ENCODE assay signal across 8 mouse cellular contexts in the genomic region with DNA sequence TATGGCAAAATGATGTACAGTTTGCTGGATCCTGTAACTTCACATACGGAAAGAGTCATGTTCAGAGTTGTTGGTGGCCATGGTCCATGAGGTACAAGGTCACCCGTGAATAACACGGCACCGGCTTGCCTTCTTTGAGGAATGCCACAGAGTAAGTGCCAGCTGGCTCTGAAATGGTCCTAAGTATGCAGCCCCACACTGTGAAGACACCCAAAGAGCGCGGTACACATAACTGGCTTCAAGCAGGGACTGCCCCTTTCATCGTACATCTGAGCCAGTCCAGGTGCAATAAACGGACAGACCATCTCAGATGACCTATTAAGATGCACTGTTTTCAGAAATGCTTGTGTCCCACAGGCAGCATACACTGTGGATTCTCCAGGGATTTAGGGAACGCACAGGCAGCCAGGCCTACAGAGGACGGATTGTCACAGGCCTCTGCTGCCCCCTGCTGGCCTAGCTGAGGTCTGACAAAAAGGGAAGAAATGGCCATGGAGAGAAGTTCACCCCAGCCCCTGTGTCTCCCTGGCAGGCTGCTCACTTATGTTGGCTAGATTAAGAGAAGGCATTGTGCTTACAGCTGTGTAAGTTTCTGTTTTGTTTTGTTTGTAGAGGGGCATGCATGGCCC.
DNase-seq lines count a peak whose midpoint lies in the region; ATAC-seq and TF ChIP-seq lines count a peak whose summit lies in the region.

No protein-coding gene starts in this region.

- WGBS in forebrain, embryonic 14.5 days, result 55% methylated on average over 10 of the region's 10 CpGs

- peak; percentile 77 for DNase-seq in MEL (ENCODE audit: low read depth, low spot score)
- DNase-seq in forebrain, embryonic 14.5 days (ENCODE audit: low spot score), result peak; percentile 82
- DNase-seq in heart, postnatal 36 days, result peak; percentile 68 to 74
- peak; percentile 58 to 72 for DNase-seq in layer of hippocampus, adult 18-20 months (ENCODE audit: low spot score in 2 of 2)
- peak; percentile 75 for DNase-seq in lung, postnatal 14 days
- DNase-seq in retina, postnatal 1 day, result peak; percentile 82
- DNase-seq in thymus, postnatal 4 days, result peak; percentile 84

- no peaks in the 10 kb centered on the region for H3K27me3 ChIP-seq in MEL (ENCODE audit: control insufficient read depth in 1 of 2, insufficient read depth in 2 of 2, low read length in 2 of 2)
- H3K27me3 ChIP-seq in forebrain, embryonic 14.5 days (replicated peaks; ENCODE audit: control insufficient read depth, insufficient read depth, low read length), result no peaks in the 10 kb centered on the region

- H3K79me2 ChIP-seq in MEL (ENCODE audit: control insufficient read depth, insufficient read depth, low read length, poor library complexity), result no peaks in the 10 kb centered on the region

- no peak overlapping the region for H3K4me3 ChIP-seq in MEL (ENCODE audit: control insufficient read depth in 1 of 2, insufficient read depth in 1 of 2, low read depth in 2 of 2, low read length in 2 of 2)
- H3K4me3 ChIP-seq in forebrain, embryonic 14.5 days (ENCODE audit: low read depth, low read length), result no peak overlapping the region

- TF ChIP-seq CTCF in MEL (IDR thresholded peaks at IDR 0.05 in 2 of 3, conservative IDR thresholded peaks at IDR 0.05 in 1 of 3; ENCODE audit: control insufficient read depth in 1 of 3, insufficient read depth in 1 of 3, low read depth in 2 of 3, low read length in 3 of 3, poor library complexity in 1 of 3, severe bottlenecking in 1 of 3), result peak; percentile 80 to 95 (median 88)

- H3K4me1 ChIP-seq in MEL (ENCODE audit: control insufficient read depth in 1 of 2, insufficient read depth in 2 of 2, low read length in 2 of 2), result no peaks in the 10 kb centered on the region
- no peaks in the 10 kb centered on the region for H3K4me1 ChIP-seq in forebrain, embryonic 14.5 days (ENCODE audit: control insufficient read depth, insufficient read depth, low read length)

- H3K36me3 ChIP-seq in MEL (ENCODE audit: control insufficient read depth in 1 of 2, insufficient read depth in 2 of 2, low read length in 2 of 2), result no peaks in the 10 kb centered on the region
- no peaks in the 10 kb centered on the region for H3K36me3 ChIP-seq in forebrain, embryonic 14.5 days (ENCODE audit: control insufficient read depth, insufficient read depth, low read length)

- H3K9ac ChIP-seq in MEL (ENCODE audit: control insufficient read depth, low read depth, low read length, poor library complexity, severe bottlenecking), result no peak overlapping the region
- H3K9ac ChIP-seq in forebrain, embryonic 14.5 days (ENCODE audit: low read length), result no peak overlapping the region

- intact Hi-C loops in heart, postnatal 36 days (cut with DNase I), result loop anchor here (2.0 to 10.0 kb wide), 3 partner anchors 164 to 754 kb away; a partner anchor contains a TSS

- no peak overlapping the region for H3K4me2 ChIP-seq in forebrain, embryonic 14.5 days (ENCODE audit: low read length)

- no peak for TF ChIP-seq EP300 in MEL (IDR thresholded peaks at IDR 0.05; ENCODE audit: low read depth in 1 of 2, low read length in 2 of 2)

- peak; percentile 62 for TF ChIP-seq RAD21 in MEL (IDR thresholded peaks at IDR 0.05; ENCODE audit: low read depth, low read length)

- TF ChIP-seq POLR2A in MEL (IDR thresholded peaks at IDR 0.05; ENCODE audit: control insufficient read depth in 1 of 2, insufficient read depth in 1 of 2, low read depth in 1 of 2, low read length in 2 of 2, poor library complexity in 1 of 2), result no peak

- H3K9me3 ChIP-seq in MEL (replicated peaks; ENCODE audit: insufficient read depth, low read length), result no peaks in the 10 kb centered on the region
- H3K9me3 ChIP-seq in forebrain, embryonic 14.5 days (replicated peaks; ENCODE audit: control insufficient read depth, low read length), result no peaks in the 10 kb centered on the region

- H3K27ac ChIP-seq in MEL (ENCODE audit: control insufficient read depth, low read depth, low read length), result no peak overlapping the region
- no peak overlapping the region; the same call in 1 of the 2 replicates for H3K27ac ChIP-seq in forebrain, embryonic 14.5 days (ENCODE audit: low read depth, low read length)

- peak; percentile 62; the same call in 1 of the 2 replicates for ATAC-seq in cerebellum, adult (ENCODE audit: insufficient number of reproducible peaks, low FRiP score, low TSS enrichment)
- ATAC-seq in forebrain, embryonic 14.5 days, result peak; percentile 71

TF ChIP-seq in MEL, 35 proteins besides CTCF, POLR2A, EP300 and RAD21:
- TF ChIP-seq POLR2AphosphoS2 (IDR thresholded peaks at IDR 0.05; ENCODE audit: low read length) (no peak), ZC3H11A (IDR thresholded peaks at IDR 0.05; ENCODE audit: low read depth, low read length) (peak; percentile 41), GATA1 (IDR thresholded peaks at IDR 0.05; ENCODE audit: low read depth, low read length) (no peak), MYB (IDR thresholded peaks at IDR 0.05; ENCODE audit: low read depth, low read length) (no peak), SMC3 (IDR thresholded peaks at IDR 0.05; ENCODE audit: low read depth, low read length) (peak; percentile 58)
